Mouse (Mus musculus): ENCODE results near the gene Pdzrn3. TPM values are rescaled to one million over a fixed set of nuclear protein-coding genes. Genes with fewer than 3 reads are reported as not detected.

Pdzrn3 gene
- polyA plus RNA-seq, 1 experiment from 2014 or later = 18.9 TPM

DNA sequence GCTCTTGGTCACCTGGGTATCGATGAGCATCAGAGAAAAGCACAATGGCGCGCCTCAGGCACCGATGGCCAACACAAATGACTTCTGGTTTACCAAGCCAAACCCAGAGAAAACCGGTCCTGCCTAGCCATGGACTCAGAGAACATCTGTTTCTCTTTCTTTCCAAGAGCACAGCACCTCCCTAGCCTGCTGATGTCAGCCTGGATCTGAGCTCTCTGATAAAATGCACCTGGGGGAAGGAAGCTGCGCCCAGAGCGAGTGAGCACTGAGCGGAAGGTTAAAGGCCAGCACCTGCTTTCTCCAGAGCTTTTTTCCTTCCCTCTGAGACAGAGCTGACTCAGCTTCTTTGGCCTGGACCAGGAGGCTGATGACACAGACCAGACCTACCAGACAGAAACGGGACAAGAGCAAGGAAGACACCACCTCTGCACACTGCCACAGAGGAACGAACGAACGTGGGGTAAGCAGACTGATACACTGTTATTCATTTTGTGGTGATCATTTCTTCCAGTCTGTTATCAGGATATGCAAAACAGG lies 84.6 kb downstream of the Pdzrn3 start:
- Histone ChIP-seq H3K27me3 (replicated peaks; ENCODE audit: control insufficient read depth, insufficient read depth, low read length) (no peaks in the 10 kb centered on the region), H3K9me3 (ENCODE audit: control insufficient read depth, low read length) (no peaks in the 10 kb centered on the region), H3K4me3 (ENCODE audit: low read length) (no peak overlapping the region), H3K36me3 (ENCODE audit: control insufficient read depth, insufficient read depth, low read length) (no peaks in the 10 kb centered on the region), H3K4me1 (ENCODE audit: control insufficient read depth, insufficient read depth, low read depth, low read length) (no peaks in the 10 kb centered on the region; the same call in 1 of the 2 replicates), H3K4me2 (ENCODE audit: low read length) (no peak overlapping the region), H3K27ac (ENCODE audit: low read depth, low read length) (no peak overlapping the region), H3K9ac (ENCODE audit: low read depth, low read length) (no peak overlapping the region)
- ATAC-seq = no peak
- WGBS = 86% methylated on average over 12 of the region's 12 CpGs

GRCm38 (mm10) chr6:101291944-101292343 lies 85.8 kb downstream of the Pdzrn3 start:
- Histone ChIP-seq H3K4me2 (ENCODE audit: low read length) (no peak overlapping the region), H3K4me1 (ENCODE audit: control insufficient read depth, insufficient read depth, low read depth, low read length) (no peaks in the 10 kb centered on the region; the same call in 1 of the 2 replicates), H3K9me3 (ENCODE audit: control insufficient read depth, low read length) (no peaks in the 10 kb centered on the region), H3K4me3 (ENCODE audit: low read length) (no peak overlapping the region), H3K9ac (ENCODE audit: low read depth, low read length) (no peak overlapping the region), H3K36me3 (ENCODE audit: control insufficient read depth, insufficient read depth, low read length) (no peaks in the 10 kb centered on the region), H3K27ac (ENCODE audit: low read depth, low read length) (no peak overlapping the region), H3K27me3 (replicated peaks; ENCODE audit: control insufficient read depth, insufficient read depth, low read length) (no peaks in the 10 kb centered on the region)
- no peak for ATAC-seq
- WGBS = 60% methylated on average over 2 of the region's 2 CpGs

DNA sequence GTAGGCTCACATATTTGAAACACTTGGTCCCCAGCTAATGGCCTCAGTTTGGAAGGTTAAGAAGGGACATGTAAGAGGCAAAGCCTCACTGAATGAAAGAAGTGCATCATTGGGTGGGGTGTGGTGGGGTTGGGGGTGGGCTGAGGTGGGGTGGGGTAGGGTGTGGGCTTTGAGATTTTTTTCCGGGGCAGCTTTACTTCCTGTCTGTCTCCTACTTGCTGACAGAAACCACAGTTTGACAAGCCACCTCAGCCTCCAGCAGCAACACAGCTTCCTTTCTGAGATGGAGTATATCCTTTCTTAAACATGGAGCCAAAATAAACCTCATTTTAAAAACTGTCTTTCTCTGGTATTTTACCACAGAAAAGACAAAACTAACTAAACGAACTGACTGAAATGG lies 87.5 kb downstream of the Pdzrn3 start:
- no peak overlapping the region for H3K4me3 ChIP-seq (ENCODE audit: low read length)
- no peak for ATAC-seq
- H3K9me3 ChIP-seq (ENCODE audit: control insufficient read depth, low read length) = no peaks in the 10 kb centered on the region
- H3K27ac ChIP-seq (ENCODE audit: low read depth, low read length) = no peak overlapping the region
- no peaks in the 10 kb centered on the region for H3K4me1 ChIP-seq (ENCODE audit: control insufficient read depth, insufficient read depth, low read depth, low read length)
- no peak overlapping the region for H3K4me2 ChIP-seq (ENCODE audit: low read length)
- WGBS = 80% methylated on average over 2 of the region's 2 CpGs
- H3K36me3 ChIP-seq (ENCODE audit: control insufficient read depth, insufficient read depth, low read length) = no peaks in the 10 kb centered on the region
- H3K9ac ChIP-seq (ENCODE audit: low read depth, low read length) = no peak overlapping the region
- H3K27me3 ChIP-seq (replicated peaks; ENCODE audit: control insufficient read depth, insufficient read depth, low read length) = no peaks in the 10 kb centered on the region

- no peak for ATAC-seq
- 53% methylated on average over 4 of the region's 4 CpGs for WGBS
- Histone ChIP-seq H3K9ac (ENCODE audit: low read depth, low read length) (no peak overlapping the region), H3K9me3 (ENCODE audit: control insufficient read depth, low read length) (no peaks in the 10 kb centered on the region), H3K4me1 (ENCODE audit: control insufficient read depth, insufficient read depth, low read depth, low read length) (no peaks in the 10 kb centered on the region), H3K27me3 (replicated peaks; ENCODE audit: control insufficient read depth, insufficient read depth, low read length) (no peaks in the 10 kb centered on the region), H3K4me3 (ENCODE audit: low read length) (no peak overlapping the region), H3K27ac (ENCODE audit: low read depth, low read length) (no peak overlapping the region), H3K36me3 (ENCODE audit: control insufficient read depth, insufficient read depth, low read length) (no peaks in the 10 kb centered on the region), H3K4me2 (ENCODE audit: low read length) (no peak overlapping the region)
Observed at GRCm38 (mm10) chr6:101289428-101289827, 88.3 kb downstream of the Pdzrn3 start.

DNA sequence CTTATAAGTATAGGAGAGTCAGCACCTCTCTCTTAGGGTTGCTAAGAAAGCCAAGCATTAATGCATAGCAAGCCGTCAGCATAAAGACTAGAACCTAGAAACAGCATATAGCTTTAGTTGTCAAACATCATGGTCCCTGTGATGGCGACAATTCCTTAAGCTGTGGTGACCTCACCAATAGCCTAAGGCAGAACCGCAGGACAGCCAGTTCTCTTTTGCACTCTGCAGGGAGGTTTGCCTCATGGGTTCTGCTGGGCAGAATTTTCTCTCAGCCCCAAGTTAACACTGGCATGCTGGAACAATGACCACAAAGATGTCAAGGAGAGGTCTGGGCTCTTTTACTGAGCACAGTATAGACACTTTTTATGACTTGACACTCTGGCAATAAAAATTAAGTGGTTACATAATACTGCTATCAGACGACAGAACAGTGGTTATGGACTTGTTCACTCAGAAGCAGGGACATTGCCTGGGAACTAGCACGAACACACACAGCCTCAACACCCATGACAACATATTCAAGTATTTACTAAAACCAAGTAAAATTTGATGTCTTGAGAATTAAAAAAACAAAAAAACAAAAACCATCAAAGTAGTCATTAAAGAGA lies 90.0 kb downstream of the Pdzrn3 start:
- Histone ChIP-seq H3K27ac (ENCODE audit: low read depth, low read length) (no peak overlapping the region), H3K36me3 (ENCODE audit: control insufficient read depth, insufficient read depth, low read length) (no peaks in the 10 kb centered on the region), H3K27me3 (replicated peaks; ENCODE audit: control insufficient read depth, insufficient read depth, low read length) (no peaks in the 10 kb centered on the region), H3K9me3 (ENCODE audit: control insufficient read depth, low read length) (no peaks in the 10 kb centered on the region), H3K4me3 (ENCODE audit: low read length) (no peak overlapping the region), H3K4me1 (ENCODE audit: control insufficient read depth, insufficient read depth, low read depth, low read length) (no peaks in the 10 kb centered on the region), H3K4me2 (ENCODE audit: low read length) (no peak overlapping the region), H3K9ac (ENCODE audit: low read depth, low read length) (no peak overlapping the region)
- ATAC-seq = no peak
- 84% methylated on average over 5 of the region's 5 CpGs for WGBS

DNA sequence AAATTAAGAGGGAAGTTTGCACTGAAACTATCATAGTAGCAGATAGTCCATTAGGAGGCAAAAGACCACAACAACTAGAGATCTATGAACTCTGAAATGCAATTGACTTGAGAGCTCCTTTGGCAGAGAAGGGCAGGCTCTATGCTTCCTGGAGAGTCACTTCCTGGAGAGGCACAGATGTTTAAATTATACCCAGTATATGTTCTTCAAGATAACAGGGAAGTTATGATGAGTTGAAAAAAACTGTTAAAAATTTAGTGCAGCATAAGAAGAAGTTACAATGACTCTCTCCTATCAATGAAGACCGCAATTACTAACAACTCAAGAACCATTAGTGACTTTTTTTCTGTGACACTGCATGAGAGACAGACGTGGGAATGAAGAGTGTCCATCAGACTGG lies 90.6 kb downstream of the Pdzrn3 start:
- 84% methylated on average over 2 of the region's 2 CpGs for WGBS
- H3K4me3 ChIP-seq (ENCODE audit: low read length) = no peak overlapping the region
- no peaks in the 10 kb centered on the region for H3K9me3 ChIP-seq (ENCODE audit: control insufficient read depth, low read length)
- no peak overlapping the region for H3K4me2 ChIP-seq (ENCODE audit: low read length)
- no peaks in the 10 kb centered on the region for H3K36me3 ChIP-seq (ENCODE audit: control insufficient read depth, insufficient read depth, low read length)
- no peaks in the 10 kb centered on the region for H3K27me3 ChIP-seq (replicated peaks; ENCODE audit: control insufficient read depth, insufficient read depth, low read length)
- no peaks in the 10 kb centered on the region for H3K4me1 ChIP-seq (ENCODE audit: control insufficient read depth, insufficient read depth, low read depth, low read length)
- ATAC-seq = no peak
- H3K27ac ChIP-seq (ENCODE audit: low read depth, low read length) = no peak overlapping the region
- no peak overlapping the region for H3K9ac ChIP-seq (ENCODE audit: low read depth, low read length)

- Histone ChIP-seq H3K27ac (ENCODE audit: low read depth, low read length) (no peak overlapping the region), H3K36me3 (ENCODE audit: control insufficient read depth, insufficient read depth, low read length) (no peaks in the 10 kb centered on the region)
- ATAC-seq = no peak
Observed at GRCm38 (mm10) chr6:101284368-101284955, 93.2 kb downstream of the Pdzrn3 start.

DNA sequence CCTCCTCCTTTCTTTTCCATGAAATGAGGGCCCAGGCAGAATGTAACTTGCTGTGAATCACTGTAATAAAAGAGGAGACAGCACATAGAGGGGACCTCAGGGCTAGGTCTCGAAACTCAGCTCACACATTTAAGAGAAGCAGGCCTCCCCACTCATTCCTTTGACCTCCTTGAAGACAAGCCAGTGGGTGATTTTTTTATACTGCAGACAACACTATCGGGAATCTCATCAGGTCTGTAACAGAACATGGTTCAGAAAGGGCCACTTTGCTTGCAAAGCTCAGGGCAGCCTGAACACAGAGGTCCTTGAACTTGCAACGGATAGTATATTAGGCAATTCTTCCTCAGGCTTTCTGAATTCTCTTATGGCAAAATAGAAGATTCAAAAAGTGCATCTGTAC lies 93.8 kb downstream of the Pdzrn3 start:
- no peak overlapping the region for H3K27ac ChIP-seq (ENCODE audit: low read depth, low read length)
- no peaks in the 10 kb centered on the region; the same call in 1 of the 2 replicates for H3K27me3 ChIP-seq (replicated peaks; ENCODE audit: control insufficient read depth, insufficient read depth, low read length)
- 72% methylated on average over 3 of the region's 3 CpGs for WGBS
- H3K4me3 ChIP-seq (ENCODE audit: low read length) = no peak overlapping the region
- no peak for ATAC-seq
- peaks cover 8% of the 10 kb centered on the region for H3K4me1 ChIP-seq (ENCODE audit: control insufficient read depth, insufficient read depth, low read depth, low read length)
- no peaks in the 10 kb centered on the region for H3K9me3 ChIP-seq (ENCODE audit: control insufficient read depth, low read length)
- H3K36me3 ChIP-seq (ENCODE audit: control insufficient read depth, insufficient read depth, low read length) = no peaks in the 10 kb centered on the region
- H3K9ac ChIP-seq (ENCODE audit: low read depth, low read length) = no peak overlapping the region
- no peak overlapping the region for H3K4me2 ChIP-seq (ENCODE audit: low read length)

More at GRCm38 (mm10) chr6:101284368-101284955, 93.2 kb downstream of the Pdzrn3 start:
- no peak overlapping the region for H3K4me2 ChIP-seq (ENCODE audit: low read length)
- no peak overlapping the region for H3K9ac ChIP-seq (ENCODE audit: low read depth, low read length)
- WGBS = 53% methylated on average over 6 of the region's 6 CpGs
- no peaks in the 10 kb centered on the region for H3K9me3 ChIP-seq (ENCODE audit: control insufficient read depth, low read length)
- peaks cover 8% of the 10 kb centered on the region for H3K4me1 ChIP-seq (ENCODE audit: control insufficient read depth, insufficient read depth, low read depth, low read length)
- H3K27me3 ChIP-seq (replicated peaks; ENCODE audit: control insufficient read depth, insufficient read depth, low read length) = no peaks in the 10 kb centered on the region; the same call in 1 of the 2 replicates
- H3K4me3 ChIP-seq (ENCODE audit: low read length) = no peak overlapping the region

- no peaks in the 10 kb centered on the region; the same call in 1 of the 2 replicates for H3K27me3 ChIP-seq (replicated peaks; ENCODE audit: control insufficient read depth, insufficient read depth, low read length)
- H3K36me3 ChIP-seq (ENCODE audit: control insufficient read depth, insufficient read depth, low read length) = no peaks in the 10 kb centered on the region
- H3K4me1 ChIP-seq (ENCODE audit: control insufficient read depth, insufficient read depth, low read depth, low read length) = peaks cover 9% of the 10 kb centered on the region
- H3K4me3 ChIP-seq (ENCODE audit: low read length) = no peak overlapping the region
- H3K4me2 ChIP-seq (ENCODE audit: low read length) = no peak overlapping the region
- no peak overlapping the region for H3K9ac ChIP-seq (ENCODE audit: low read depth, low read length)
- 21% methylated on average over 3 of the region's 3 CpGs for WGBS
- no peak for ATAC-seq
- no peak overlapping the region for H3K27ac ChIP-seq (ENCODE audit: low read depth, low read length)
- H3K9me3 ChIP-seq (ENCODE audit: control insufficient read depth, low read length) = no peaks in the 10 kb centered on the region
Observed at GRCm38 (mm10) chr6:101281644-101282043, 96.1 kb downstream of the Pdzrn3 start.
